Mouse (Mus musculus) liver, postnatal 0 days (tissue): ENCODE data around the gene Itpr2. TPM values are rescaled to one million over a fixed set of nuclear protein-coding genes. Genes with fewer than 3 reads are reported as not detected.
A peak's percentile ranks its signal among the peaks of the same experiment; 100 is the strongest.

Source experiments
- ATAC-seq: fragments of 200-750 bp; cut with Nextera tagmentation; 2 replicates; pipeline ENCODE4 v1.8.0; 2017; ENCODE audit warnings: mild to moderate bottlenecking, moderate library complexity
- DNase-seq: peaks from one replicate; pipeline ENCODE4 v3.0.0-alpha.2; 2016
- H3K27ac ChIP-seq: fragments of 300-500 bp; sonication (generic); 2 replicates; pipeline ENCODE4 v1.5.1; 2014; ENCODE audit warnings: antibody characterized with exemption, moderate library complexity, mild to moderate bottlenecking, low read depth
- H3K27me3 ChIP-seq: fragments of 300-500 bp; sonication (generic); 2 replicates; pipeline ENCODE4 v1.6.1; 2014; ENCODE audit warnings: low read length, control low read depth, mixed read lengths; ENCODE audit not compliant: insufficient read depth
- H3K36me3 ChIP-seq: fragments of 300-500 bp; sonication (generic); replicated peaks from 2 replicates; pipeline ENCODE4 v1.6.1; 2014; ENCODE audit warnings: mild to moderate bottlenecking, control low read depth, low read length, moderate library complexity, mixed read lengths; ENCODE audit not compliant: insufficient read depth
- H3K4me1 ChIP-seq: fragments of 300-500 bp; sonication (generic); 2 replicates; pipeline ENCODE4 v1.6.1; 2014; ENCODE audit warnings: antibody characterized with exemption, mild to moderate bottlenecking, control low read depth; ENCODE audit not compliant: insufficient read depth
- H3K4me2 ChIP-seq: fragments of 300-500 bp; sonication (generic); 2 replicates; pipeline ENCODE4 v1.6.1; 2014; ENCODE audit warnings: low read depth, mild to moderate bottlenecking, low read length, moderate library complexity, mixed read lengths
- H3K4me3 ChIP-seq: fragments of 300-500 bp; sonication (generic); 2 replicates; pipeline ENCODE4 v1.5.1; 2014; ENCODE audit warnings: low read depth, low read length
- H3K9ac ChIP-seq: fragments of 300-500 bp; sonication (generic); replicated peaks from 2 replicates; pipeline ENCODE4 v1.6.1; 2014; ENCODE audit warnings: mild to moderate bottlenecking, moderate library complexity
- H3K9me3 ChIP-seq: fragments of 300-500 bp; sonication (generic); 2 replicates; pipeline ENCODE4 v1.6.1; 2016; ENCODE audit warnings: mild to moderate bottlenecking, control low read depth, low read length, mixed read lengths
- CTCF ChIP-seq: sonication (generic); IDR thresholded peaks from 2 replicates; pipeline ENCODE4 v1.5.1; 2016; ENCODE audit warnings: antibody characterized with exemption, low read depth
- EP300 ChIP-seq: IDR thresholded peaks from 2 replicates; pipeline ENCODE4 v1.6.1; 2016; ENCODE audit warnings: antibody characterized with exemption, low read depth, mild to moderate bottlenecking
- WGBS: fragments of 180-500 bp; shearing (Covaris S2); extraction: QIAGEN DNeasy Blood & Tissue Kit; methylation state at CpG from one replicate; pipeline ENCODE4 v1.1.7; 2014; ENCODE audit not compliant: insufficient replicate concordance; 5-methylcytosine and 5-hydroxymethylcytosine counted together
- polyA plus RNA-seq: library from polyadenylated mRNA; unstranded; fragments of >200 nt; fragmentation: Nextera tagmentation; extraction: Ambion mirVana; gene quantifications from 2 replicates; pipeline ENCODE4 v1.2.1, GENCODE M21; 2015

Itpr2 gene
- polyA plus RNA-seq, 1 experiment from 2014 or later = 13.8 TPM

- WGBS = 57% methylated on average over 18 of the region's 18 CpGs
- no peak for TF ChIP-seq CTCF
- no peak for TF ChIP-seq EP300
- DNase-seq (no peak), ATAC-seq (no peak)
- Histone ChIP-seq H3K27ac (no peak overlapping the region), H3K36me3 (no peaks in the 10 kb centered on the region), H3K9ac (no peak overlapping the region), H3K27me3 (no peaks in the 10 kb centered on the region), H3K9me3 (no peaks in the 10 kb centered on the region), H3K4me2 (no peak overlapping the region), H3K4me1 (peaks cover 3% of the 10 kb centered on the region; the same call in 1 of the 2 replicates), H3K4me3 (no peak overlapping the region)
Measured at GRCm38 (mm10) chr6:146080546-146081512, 421.2 kb downstream of the Itpr2 start.

GRCm38 (mm10) chr6:146079734-146080443 lies 422.1 kb downstream of the Itpr2 start:
- H3K4me1 ChIP-seq = peaks cover 3% of the 10 kb centered on the region; the same call in 1 of the 2 replicates
- DNase-seq (no peak), ATAC-seq (no peak)
- WGBS = 43% methylated on average over 3 of the region's 3 CpGs
- H3K9me3 ChIP-seq = no peaks in the 10 kb centered on the region
- no peaks in the 10 kb centered on the region for H3K36me3 ChIP-seq
- H3K27me3 ChIP-seq = no peaks in the 10 kb centered on the region
- TF ChIP-seq EP300 (no peak), CTCF (no peak)
- no peak overlapping the region for H3K27ac ChIP-seq
- no peak overlapping the region for H3K4me2 ChIP-seq
- no peak overlapping the region for H3K9ac ChIP-seq
- no peak overlapping the region for H3K4me3 ChIP-seq

GRCm38 (mm10) chr6:146079261-146079660 lies 422.8 kb downstream of the Itpr2 start:
- no peaks in the 10 kb centered on the region for H3K27me3 ChIP-seq
- H3K4me2 ChIP-seq = no peak overlapping the region
- DNase-seq (peak; percentile 79), ATAC-seq (peak; percentile 53; the same call in 1 of the 2 replicates)
- 35% methylated on average over 5 of the region's 5 CpGs for WGBS
- TF ChIP-seq EP300 (no peak), CTCF (peak; percentile 81)
- H3K9me3 ChIP-seq = no peaks in the 10 kb centered on the region
- H3K27ac ChIP-seq = no peak overlapping the region
- no peak overlapping the region for H3K4me3 ChIP-seq
- no peaks in the 10 kb centered on the region for H3K36me3 ChIP-seq
- peaks cover 3% of the 10 kb centered on the region; the same call in 1 of the 2 replicates for H3K4me1 ChIP-seq
- H3K9ac ChIP-seq = no peak overlapping the region

GRCm38 (mm10) chr6:146078136-146078535 lies 423.9 kb downstream of the Itpr2 start:
- H3K4me1 ChIP-seq = peaks cover 3% of the 10 kb centered on the region; the same call in 1 of the 2 replicates
- ATAC-seq (no peak), DNase-seq (no peak)
- no peaks in the 10 kb centered on the region for H3K9me3 ChIP-seq
- TF ChIP-seq EP300 (no peak), CTCF (no peak)
- no peak overlapping the region for H3K4me2 ChIP-seq
- no peak overlapping the region for H3K4me3 ChIP-seq
- H3K36me3 ChIP-seq = no peaks in the 10 kb centered on the region
- H3K9ac ChIP-seq = no peak overlapping the region
- no peak overlapping the region for H3K27ac ChIP-seq
- no peaks in the 10 kb centered on the region for H3K27me3 ChIP-seq
- 88% methylated on average over 15 of the region's 15 CpGs for WGBS

- no peak overlapping the region for H3K4me2 ChIP-seq
- no peak for ATAC-seq
- WGBS = 38% methylated on average over 11 of the region's 11 CpGs
Measured at GRCm38 (mm10) chr6:146077124-146077889, 424.7 kb downstream of the Itpr2 start.

More at GRCm38 (mm10) chr6:146077124-146077889, 424.7 kb downstream of the Itpr2 start:
- no peaks in the 10 kb centered on the region for H3K36me3 ChIP-seq
- no peaks in the 10 kb centered on the region for H3K27me3 ChIP-seq
- peaks cover 3% of the 10 kb centered on the region; the same call in 1 of the 2 replicates for H3K4me1 ChIP-seq
- H3K27ac ChIP-seq = no peak overlapping the region
- no peak overlapping the region for H3K9ac ChIP-seq
- TF ChIP-seq EP300 (no peak), CTCF (0 out of 2 replicates have a peak, but pooled peaks have one; percentile 11)
- no peak for DNase-seq
- H3K4me3 ChIP-seq = no peak overlapping the region
- H3K9me3 ChIP-seq = no peaks in the 10 kb centered on the region
